Mouse (Mus musculus) stomach, postnatal 0 days (tissue): Measurements from ENCODE around the gene Tma7.

Experiments
- CTCF ChIP-seq: IDR thresholded peaks from 2 replicates; pipeline ENCODE4 v1.5.1; 2016; ENCODE audit warnings: antibody characterized with exemption, low read depth, mild to moderate bottlenecking, moderate library complexity
- EP300 ChIP-seq: optimal IDR thresholded peaks from 2 replicates; pipeline ENCODE3; 2016; ENCODE audit warnings: antibody characterized with exemption

DNA sequence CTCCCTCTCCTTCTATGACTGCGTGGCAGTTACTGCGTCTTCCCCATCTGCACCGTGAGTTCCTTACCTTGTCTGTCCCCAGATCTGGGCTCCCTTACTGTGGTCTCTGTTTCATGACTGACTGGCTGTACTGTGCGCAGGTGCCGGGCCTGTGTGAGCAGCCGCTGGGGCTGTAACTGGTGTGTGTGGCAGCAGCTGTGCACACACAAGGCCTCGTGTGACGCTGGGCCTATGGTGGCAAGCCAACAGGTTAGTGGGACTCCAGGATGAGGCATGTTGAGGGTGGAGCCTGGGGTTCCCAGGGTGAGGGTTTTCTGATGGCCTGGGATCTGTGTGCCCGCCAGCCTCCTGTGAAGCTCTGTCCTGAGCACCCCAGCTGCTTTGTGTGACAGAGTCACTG lies 21.7 kb upstream of the Tma7 start:
- no peak for TF ChIP-seq EP300
- TF ChIP-seq CTCF, result no peak
